Mouse (Mus musculus) hindbrain, embryonic 16.5 days (tissue): ENCODE measurements around the gene Ppp2r2c. TPM values are rescaled to one million over a fixed set of nuclear protein-coding genes. Genes with fewer than 3 reads are reported as not detected.

Source experiments
- polyA plus RNA-seq: library from polyadenylated mRNA; unstranded; fragments of >200 nt; fragmentation: Nextera tagmentation; extraction: Ambion mirVana; gene quantifications from 2 replicates; pipeline ENCODE4 v1.2.1, GENCODE M21; 2015

Ppp2r2c gene
- polyA plus RNA-seq, 1 experiment from 2014 or later, result 52.4 TPM

Other genes with a start within 250 kb of the Ppp2r2c start
- 25.9 and 32.6 TPM in 2 replicates for gene D5Ertd579e, start 172.5 kb upstream of the Ppp2r2c start, polyA plus RNA-seq
- gene Bloc1s4, start 119.9 kb upstream of the Ppp2r2c start, polyA plus RNA-seq, result 25.4 and 26.0 TPM in 2 replicates
- gene Mrfap1, start 71.7 kb upstream of the Ppp2r2c start, polyA plus RNA-seq, result 271 and 296 TPM in 2 replicates
- gene Man2b2, start 37.9 kb upstream of the Ppp2r2c start, polyA plus RNA-seq, result 13.8 and 15.2 TPM in 2 replicates
- 11.0 and 12.3 TPM in 2 replicates for gene Wfs1, start 120.7 kb downstream of the Ppp2r2c start, polyA plus RNA-seq
- 1.8 TPM in 2 replicates for gene Gm1043, start 216.9 kb downstream of the Ppp2r2c start, polyA plus RNA-seq